Mouse (Mus musculus) small intestine, adult 2 months (tissue): Measurements from ENCODE around the gene Marveld2. TPM values are rescaled to one million over a fixed set of nuclear protein-coding genes. Genes with fewer than 3 reads are reported as not detected.

Source experiments
- H3K27ac ChIP-seq: fragments of 200-500 bp; 2 replicates; pipeline ENCODE4 v1.5.1; 2012; ENCODE audit warnings: low read depth, low read length, control low read depth, inconsistent platforms; ENCODE audit not compliant: insufficient read depth
- H3K27me3 ChIP-seq: fragments of 200-500 bp; 2 replicates; pipeline ENCODE4 v1.6.1; 2012; ENCODE audit warnings: mild to moderate bottlenecking, moderate library complexity, low read length, inconsistent platforms; ENCODE audit not compliant: control insufficient read depth, insufficient read depth
- H3K36me3 ChIP-seq: fragments of 200-500 bp; 2 replicates; pipeline ENCODE4 v1.6.1; 2012; ENCODE audit warnings: mild to moderate bottlenecking, low read length, control low read depth, inconsistent platforms; ENCODE audit not compliant: control insufficient read depth, insufficient read depth
- H3K4me1 ChIP-seq: fragments of 200-500 bp; 2 replicates; pipeline ENCODE4 v1.6.1; 2012; ENCODE audit warnings: low read length, inconsistent platforms, mixed read lengths; ENCODE audit not compliant: control insufficient read depth, insufficient read depth, insufficient read length
- H3K4me3 ChIP-seq: fragments of 200-500 bp; 2 replicates; pipeline ENCODE4 v1.5.1; 2012; ENCODE audit warnings: low read depth, mild to moderate bottlenecking, control low read depth, inconsistent platforms, low read length, moderate library complexity
- CTCF ChIP-seq: fragments of 200-500 bp; IDR thresholded peaks from 2 replicates; pipeline ENCODE4 v1.5.1; 2012; ENCODE audit warnings: low read depth, mild to moderate bottlenecking, control low read depth, inconsistent platforms, low read length, moderate library complexity, mixed read lengths; ENCODE audit not compliant: insufficient replicate concordance, insufficient read length; ENCODE audit errors: extremely low read depth
- POLR2A ChIP-seq: fragments of 200-500 bp; IDR thresholded peaks from 2 replicates; pipeline ENCODE4 v1.6.1; 2012; ENCODE audit warnings: low read depth, mild to moderate bottlenecking, control low read depth, inconsistent platforms, low read length, moderate library complexity
- WGBS: fragments of 180-500 bp; shearing (Covaris S2); methylation state at CpG from one replicate; pipeline ENCODE4 v1.1.7; 2018; 5-methylcytosine and 5-hydroxymethylcytosine counted together
- polyA plus RNA-seq: library from polyadenylated mRNA; depleted of rRNA; stranded (reverse); fragments of >200 nt; gene quantifications from 2 replicates; pipeline ENCODE4 v1.2.3, GENCODE M21; 2012; rRNA removed

The Marveld2 gene
- 8.0 and 18.3 TPM in 2 replicates for polyA plus RNA-seq

DNA sequence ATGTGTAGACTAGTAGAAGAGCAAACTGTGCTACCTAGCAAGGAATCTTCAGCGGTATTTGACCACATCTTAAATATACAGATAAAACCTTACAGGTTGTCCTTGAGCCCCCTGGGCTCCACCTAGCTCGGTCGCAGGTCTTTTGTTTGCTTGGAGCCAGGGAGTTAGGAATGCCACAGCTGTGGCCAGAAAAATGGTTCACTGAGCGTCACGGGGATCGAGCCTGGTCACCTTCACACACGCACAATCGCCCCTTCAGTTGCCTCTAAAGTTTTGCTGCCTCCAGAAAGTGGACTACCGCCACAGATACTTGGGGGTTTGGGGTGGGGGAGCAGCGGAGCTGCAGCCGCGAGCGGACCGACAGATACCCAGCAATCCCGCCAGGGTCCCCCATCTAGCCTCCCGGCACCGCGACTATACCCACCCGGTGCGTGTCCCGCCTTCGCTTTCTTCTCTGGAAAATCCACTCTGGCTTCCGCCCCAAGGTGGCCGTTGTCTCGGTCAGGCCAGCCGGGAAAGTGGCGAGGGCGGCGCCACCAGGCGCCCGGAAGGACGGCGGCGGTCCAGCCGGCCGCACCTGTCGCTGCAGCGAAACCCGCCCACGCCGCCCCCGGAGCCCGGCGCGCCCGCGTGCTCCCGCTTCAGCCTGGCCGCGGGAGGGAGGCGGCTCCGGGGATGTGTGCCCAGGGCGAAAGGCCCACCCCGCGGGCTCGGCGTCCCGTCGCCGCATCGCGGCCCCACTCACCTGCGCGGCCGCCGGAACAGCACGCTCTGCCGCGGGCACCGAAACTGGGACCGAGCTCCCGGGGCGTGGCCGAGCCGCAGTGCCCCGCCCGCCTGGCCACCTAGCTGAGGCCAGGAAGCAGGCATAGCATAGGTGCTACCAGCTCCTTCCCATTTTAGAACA, at the start of gene Marveld2:
Gene Marveld2 (minus strand): TSS at position 791 of the 907 bp plus-strand sequence.
- 2% methylated on average over 77 of the region's 77 CpGs for WGBS
- Histone ChIP-seq H3K4me3 (peak within 1 kb of the TSS; percentile 87), H3K4me1 (no peaks in the 10 kb centered on the region; the same call in 1 of the 2 replicates), H3K27ac (peak within 1 kb of the TSS; percentile 45), H3K36me3 (peaks cover 13% of the 10 kb centered on the region), H3K27me3 (no peaks in the 10 kb centered on the region)
- TF ChIP-seq POLR2A (no peak), CTCF (no peak)

DNA sequence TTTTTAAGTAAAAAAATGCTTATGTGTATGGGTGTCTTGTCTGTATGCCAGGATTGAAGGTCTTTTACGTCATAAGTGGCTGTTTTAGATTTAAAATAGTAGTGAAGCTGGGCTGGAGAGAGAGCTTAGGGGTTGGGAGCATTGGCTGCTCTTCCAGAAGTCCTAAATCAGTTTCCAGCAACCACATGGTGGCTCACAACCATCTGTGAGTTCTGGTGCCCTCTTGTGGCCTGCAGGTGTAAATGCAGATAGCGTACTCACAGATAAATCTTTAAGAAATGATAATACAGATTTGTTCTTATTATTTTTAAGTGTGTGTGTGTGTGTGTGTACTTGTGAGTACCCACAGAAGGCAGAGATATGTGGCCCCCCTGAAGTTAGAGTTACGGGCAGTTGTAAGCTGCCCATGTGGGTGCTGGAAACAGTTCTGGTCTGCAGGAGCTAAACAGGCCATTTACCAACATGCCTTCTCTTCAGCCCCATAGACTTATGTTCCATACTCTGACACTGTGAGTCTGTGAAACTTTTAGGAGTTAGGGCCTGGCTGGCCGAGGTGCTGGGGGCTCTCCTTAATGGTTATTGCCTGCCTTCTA, 43.2 kb upstream of the Marveld2 start:
- TF ChIP-seq POLR2A, result no peak
- TF ChIP-seq CTCF, result peak; percentile 71; the same call in 1 of the 2 replicates
- H3K4me1 ChIP-seq, result no peaks in the 10 kb centered on the region
- H3K27ac ChIP-seq, result no peak overlapping the region
- no peak overlapping the region for H3K4me3 ChIP-seq
- no peaks in the 10 kb centered on the region for H3K27me3 ChIP-seq
- WGBS, result 39% methylated on average over 4 of the region's 4 CpGs
- H3K36me3 ChIP-seq, result peaks cover 9% of the 10 kb centered on the region

DNA sequence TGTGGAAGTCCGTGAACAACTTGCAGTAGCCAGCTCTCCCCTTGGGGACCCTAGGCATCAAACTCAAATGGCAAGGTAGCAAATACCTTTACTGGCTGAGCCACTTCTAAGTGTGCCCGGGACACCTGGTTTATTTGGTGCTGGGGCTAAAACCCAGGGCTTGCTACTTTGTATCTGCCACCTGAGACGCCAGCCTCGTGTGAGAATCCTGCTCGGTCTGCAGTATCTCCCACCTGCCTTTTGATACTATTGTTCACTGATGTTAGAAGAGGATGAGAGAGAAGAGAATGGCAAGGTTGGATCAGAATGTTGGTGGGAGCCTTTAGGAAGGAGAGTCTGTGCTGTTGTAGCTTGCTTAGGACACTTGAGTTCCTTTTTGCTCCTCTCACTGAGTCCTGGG, 41.3 kb upstream of the Marveld2 start:
- Histone ChIP-seq H3K27me3 (no peaks in the 10 kb centered on the region), H3K27ac (no peak overlapping the region), H3K4me3 (no peak overlapping the region), H3K36me3 (peaks cover 7% of the 10 kb centered on the region), H3K4me1 (no peaks in the 10 kb centered on the region)
- WGBS, result 95% methylated on average over 5 of the region's 5 CpGs
- TF ChIP-seq POLR2A, result no peak
- no peak for TF ChIP-seq CTCF

DNA sequence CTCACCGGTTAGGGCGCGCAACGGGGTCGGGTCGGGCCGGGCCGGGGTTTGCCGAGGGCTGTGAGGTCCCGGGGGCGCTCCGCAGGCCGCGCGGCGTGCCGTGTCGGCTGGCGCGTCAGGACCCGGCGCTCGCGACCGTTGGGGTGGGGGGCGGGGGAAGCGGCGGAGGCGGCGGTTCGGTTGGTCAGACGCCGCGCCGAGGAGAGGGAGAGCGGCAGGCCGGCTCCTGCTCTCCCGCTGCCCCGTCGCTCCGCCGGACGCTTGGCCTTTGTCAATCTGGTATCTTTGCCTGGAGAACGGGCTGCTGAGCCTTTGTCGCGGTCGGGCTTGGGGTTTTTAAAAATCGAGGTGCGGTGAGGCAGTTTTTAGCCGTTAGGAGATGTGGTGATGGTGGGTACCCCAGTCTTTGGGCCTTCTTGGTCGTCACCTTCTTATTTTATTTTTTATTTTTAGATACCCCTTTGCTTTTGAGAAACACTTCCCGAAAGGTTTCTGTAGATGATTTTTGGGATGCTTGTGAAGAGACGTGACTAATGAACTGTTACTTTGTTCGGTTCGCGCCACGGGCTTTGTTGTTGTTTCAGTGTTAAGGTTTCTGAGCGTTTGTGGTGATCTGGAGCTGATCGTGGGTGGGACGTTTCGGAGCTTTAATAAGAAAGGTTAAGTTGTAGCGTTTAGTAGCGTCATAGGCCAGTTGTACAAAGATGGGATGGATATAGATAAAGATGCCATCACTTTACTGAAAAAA, 34.8 kb upstream of the Marveld2 start, which contains the start of gene Taf9:
Gene Taf9 (plus strand): TSS at position 141 of the 748 bp plus-strand sequence.
- WGBS, result under 1% methylated on average over 63 of the region's 63 CpGs
- Histone ChIP-seq H3K27me3 (no peaks in the 10 kb centered on the region), H3K36me3 (peaks cover 6% of the 10 kb centered on the region), H3K27ac (peak within 1 kb of the TSS; percentile 89), H3K4me1 (peaks cover 5% of the 10 kb centered on the region; the same call in 1 of the 2 replicates), H3K4me3 (peak within 1 kb of the TSS; percentile 90)
- TF ChIP-seq POLR2A (no peak), CTCF (no peak)

DNA sequence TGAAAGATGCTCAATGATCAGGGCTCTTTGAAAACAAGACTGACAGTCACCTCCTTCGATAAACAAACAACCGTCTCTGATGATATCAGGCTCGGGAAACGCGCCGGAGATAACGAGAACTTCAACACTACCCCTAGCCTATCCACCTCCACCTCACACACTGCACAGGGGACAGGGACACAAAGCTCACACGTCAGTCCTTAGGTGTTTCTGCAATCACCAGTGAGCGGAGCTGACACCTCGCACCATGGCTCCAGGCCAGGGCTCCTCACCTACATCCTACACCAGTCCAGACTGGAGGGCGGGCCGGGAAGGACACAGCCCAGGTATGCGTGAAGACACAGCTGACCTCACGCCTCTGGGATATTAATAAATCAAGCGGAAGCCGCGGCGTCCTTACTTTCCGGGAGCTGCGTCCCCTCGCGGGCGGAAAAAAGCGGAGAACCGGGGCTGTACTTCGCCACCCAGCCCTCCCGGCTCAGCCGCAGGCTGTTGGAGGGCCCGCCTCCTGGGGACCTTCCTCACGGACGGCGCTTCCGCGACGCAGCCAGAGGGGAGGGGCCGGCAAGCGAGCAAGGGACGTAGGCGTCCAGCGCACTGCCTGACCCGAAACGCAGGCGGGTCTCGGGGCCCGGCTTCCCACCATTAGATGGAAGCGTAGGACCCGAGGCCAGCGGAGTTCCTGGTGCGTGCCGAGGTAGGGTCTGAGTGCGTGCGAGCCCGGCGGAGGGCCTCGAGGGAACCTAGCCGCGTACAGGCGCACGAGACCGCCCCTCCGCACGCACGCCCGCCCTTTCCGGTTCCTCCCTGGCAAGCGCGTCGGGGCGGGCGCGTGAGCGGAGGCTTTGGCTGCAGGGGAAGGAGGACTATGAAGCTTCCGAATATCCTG, 34.0 kb upstream of the Marveld2 start, which contains the start of the genes Ak6 and Rad17:
Gene Ak6 (plus strand): TSS at position 430 of the 889 bp plus-strand sequence.
Gene Rad17 (minus strand): TSS at position 502 of the 889 bp plus-strand sequence.
- Histone ChIP-seq H3K4me1 (peaks cover 5% of the 10 kb centered on the region; the same call in 1 of the 2 replicates), H3K27ac (peak within 1 kb of the TSS; percentile 89), H3K36me3 (peaks cover 8% of the 10 kb centered on the region), H3K4me3 (peak within 1 kb of the TSS; percentile 90), H3K27me3 (no peaks in the 10 kb centered on the region)
- under 1% methylated on average over 73 of the region's 73 CpGs for WGBS
- TF ChIP-seq POLR2A (peak; percentile 33), CTCF (no peak; the same call in 1 of the 2 replicates)

DNA sequence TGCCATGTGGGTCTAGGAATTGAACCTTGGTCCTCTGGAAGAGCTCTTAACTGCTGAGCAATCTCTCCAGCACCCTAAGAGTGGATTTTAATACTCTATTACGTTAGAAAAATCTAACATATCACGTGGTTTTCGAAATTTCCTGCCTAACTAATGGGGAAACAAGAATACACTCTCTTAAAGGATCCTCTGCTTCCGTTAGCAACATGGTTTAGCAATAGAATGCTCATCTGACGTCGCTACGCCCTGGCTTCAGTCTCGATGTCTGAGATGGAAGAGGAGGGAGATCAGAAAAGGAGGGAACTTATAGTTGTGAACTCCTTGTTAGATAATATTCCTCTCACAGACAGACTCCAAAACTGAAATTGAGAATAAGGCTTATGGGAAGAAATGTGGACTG, 31.5 kb upstream of the Marveld2 start:
- 96% methylated on average over 8 of the region's 8 CpGs for WGBS
- TF ChIP-seq POLR2A (no peak), CTCF (no peak)
- Histone ChIP-seq H3K4me3 (no peak overlapping the region), H3K36me3 (peaks cover 24% of the 10 kb centered on the region), H3K27me3 (no peaks in the 10 kb centered on the region), H3K27ac (no peak overlapping the region), H3K4me1 (peaks cover 5% of the 10 kb centered on the region; the same call in 1 of the 2 replicates)
